Mouse (Mus musculus): ENCODE data around the gene Eno4.

- TF ChIP-seq EP300 (IDR thresholded peaks at IDR 0.05; ENCODE audit: low read depth): no peak
- no peak for TF ChIP-seq CTCF (IDR thresholded peaks at IDR 0.05; ENCODE audit: low read depth)
Measured at GRCm38 (mm10) chr19:58974126-58974525, 30.9 kb downstream of the Eno4 start.

Data from liver, embryonic 14.5 days (tissue).